Mouse (Mus musculus) spleen, adult 2 months (tissue): ENCODE measurements around the gene Arhgap9.

Experiments used
- CTCF ChIP-seq: fragments of 200-500 bp; IDR thresholded peaks from 2 replicates; pipeline ENCODE4 v1.5.1; 2011; ENCODE audit warnings: mild to moderate bottlenecking, inconsistent platforms; ENCODE audit not compliant: insufficient read depth, insufficient read length, insufficient replicate concordance; ENCODE audit errors: extremely low read depth
- POLR2A ChIP-seq: fragments of 200-500 bp; IDR thresholded peaks from 2 replicates; pipeline ENCODE4 v1.6.1; 2011; ENCODE audit warnings: low read depth, low read length, inconsistent platforms

DNA sequence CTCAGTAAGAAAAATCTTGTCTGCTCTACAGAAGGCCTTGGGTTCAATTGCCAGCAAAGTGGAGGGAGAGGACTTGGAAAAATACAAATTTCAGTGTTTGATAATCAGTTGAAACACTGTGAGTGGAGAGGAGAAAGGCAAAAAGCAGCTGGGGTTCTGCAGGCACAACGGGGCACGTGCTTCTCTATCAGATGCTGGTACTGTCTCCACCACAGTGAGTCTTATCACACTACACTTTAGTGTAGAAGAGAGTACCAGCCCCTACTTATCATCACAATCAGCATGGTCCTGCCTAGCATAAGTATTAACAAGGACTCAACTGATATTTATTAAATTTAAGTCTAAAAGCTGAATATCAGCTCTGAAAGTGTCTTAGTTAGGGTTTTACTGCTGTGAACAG, 4.5 kb upstream of the Arhgap9 start:
- TF ChIP-seq POLR2A (no peak), CTCF (no peak)
